Mouse (Mus musculus) CH12.LX (cell line): ENCODE data around the gene Rpia. TPM values are rescaled to one million over a fixed set of nuclear protein-coding genes. Genes with fewer than 3 reads are reported as not detected.

Experiments
- DNase-seq: peaks from one replicate; pipeline ENCODE4 v3.0.0-alpha.2; 2013; ENCODE audit errors: extremely low read depth
- H3K27ac ChIP-seq: 2 replicates; pipeline ENCODE4 v1.5.1; 2012; ENCODE audit warnings: low read depth, mild to moderate bottlenecking, control low read depth, moderate library complexity; ENCODE audit not compliant: insufficient read depth
- H3K27me3 ChIP-seq: replicated peaks from 2 replicates; pipeline ENCODE3; 2012; ENCODE audit warnings: inconsistent platforms
- H3K36me3 ChIP-seq, 2 experiments: replicated peaks in 1 of 2; 2 replicates each; pipeline versions ENCODE3 to v1.6.1; 2012; ENCODE audit warnings: inconsistent platforms in 1 of 2, low read length in 1 of 2, mild to moderate bottlenecking in 1 of 2, mixed read lengths in 1 of 2, moderate library complexity in 1 of 2; ENCODE audit not compliant: control insufficient read depth in 1 of 2, insufficient read depth in 1 of 2
- H3K4me1 ChIP-seq, 2 experiments: 2 replicates each; pipeline ENCODE4 v1.6.1; 2012; ENCODE audit warnings: inconsistent platforms in 1 of 2, moderate library complexity in 1 of 2; ENCODE audit not compliant: insufficient read depth in 2 of 2, control insufficient read depth in 1 of 2
- H3K4me2 ChIP-seq: 2 replicates; pipeline ENCODE4 v1.6.1; 2012; ENCODE audit warnings: low read depth, mild to moderate bottlenecking, control low read depth; ENCODE audit not compliant: poor library complexity, insufficient read depth, severe bottlenecking
- H3K4me3 ChIP-seq, 3 experiments: fragments of 150-350 bp in 1 of 3; sonication (generic) in 1 of 3; replicated peaks in 1 of 3; 2 replicates each; pipeline versions ENCODE3 to v1.5.1; 2011 to 2012; ENCODE audit warnings: low read depth in 2 of 3, low read length in 2 of 3, mild to moderate bottlenecking in 2 of 3, moderate library complexity in 2 of 3, control low read depth in 1 of 3, improper control_type of control experiment in 1 of 3, inconsistent platforms in 1 of 3, mixed read lengths in 1 of 3; ENCODE audit not compliant: poor library complexity in 1 of 3
- H3K79me2 ChIP-seq: replicated peaks from 2 replicates; pipeline ENCODE4 v1.6.1; 2012; ENCODE audit warnings: mild to moderate bottlenecking, moderate library complexity; ENCODE audit not compliant: control insufficient read depth, poor library complexity, insufficient read depth, severe bottlenecking; ENCODE audit errors: extremely low read depth
- H3K9ac ChIP-seq: 2 replicates; pipeline ENCODE4 v1.6.1; 2012; ENCODE audit warnings: low read depth, mild to moderate bottlenecking, control low read depth, moderate library complexity; ENCODE audit not compliant: insufficient read depth
- H3K9me3 ChIP-seq: replicated peaks from 2 replicates; pipeline ENCODE3; 2012; ENCODE audit warnings: low read length, inconsistent platforms, mixed read lengths
- CHD2 ChIP-seq: IDR thresholded peaks from 2 replicates; pipeline ENCODE4 v1.6.1; 2011; ENCODE audit warnings: low read length, improper control_type of control experiment
- CTCF ChIP-seq, 2 experiments: IDR thresholded peaks in 1 of 2; conservative IDR thresholded peaks in 1 of 2; 2 replicates each; pipeline ENCODE4 v1.5.1; 2011 to 2012; ENCODE audit warnings: low read depth in 2 of 2, low read length in 2 of 2, improper control_type of control experiment in 1 of 2, inconsistent platforms in 1 of 2, mild to moderate bottlenecking in 1 of 2, moderate library complexity in 1 of 2
- E2F4 ChIP-seq: IDR thresholded peaks from 2 replicates; pipeline ENCODE4 v1.6.1; 2011; ENCODE audit warnings: low read depth, low read length, improper control_type of control experiment; ENCODE audit not compliant: insufficient replicate concordance
- EP300 ChIP-seq: IDR thresholded peaks from 2 replicates; pipeline ENCODE4 v1.6.1; 2011; ENCODE audit warnings: low read length, improper control_type of control experiment
- KAT2A ChIP-seq: IDR thresholded peaks from 2 replicates; pipeline ENCODE4 v1.6.1; 2012; ENCODE audit warnings: low read length, improper control_type of control experiment, inconsistent platforms; ENCODE audit not compliant: insufficient replicate concordance
- MAX ChIP-seq: IDR thresholded peaks from 2 replicates; pipeline ENCODE4 v1.6.1; 2011; ENCODE audit warnings: low read length, improper control_type of control experiment
- MEF2A ChIP-seq: IDR thresholded peaks from 2 replicates; pipeline ENCODE4 v1.6.1; 2014; ENCODE audit warnings: low read depth, mild to moderate bottlenecking, inconsistent platforms, low read length, improper control_type of control experiment, borderline replicate concordance
- MYC ChIP-seq: IDR thresholded peaks from 2 replicates; pipeline ENCODE4 v1.6.1; 2011; ENCODE audit warnings: low read depth, mild to moderate bottlenecking, improper control_type of control experiment, low read length
- NELFE ChIP-seq: IDR thresholded peaks from 2 replicates; pipeline ENCODE4 v1.6.1; 2011; ENCODE audit warnings: low read depth, low read length, improper control_type of control experiment
- NRF1 ChIP-seq: IDR thresholded peaks from 2 replicates; pipeline ENCODE4 v1.6.1; 2014; ENCODE audit warnings: low read depth, mild to moderate bottlenecking, inconsistent platforms, low read length, improper control_type of control experiment, moderate library complexity
- POLR2AphosphoS2 ChIP-seq: IDR thresholded peaks from 2 replicates; pipeline ENCODE4 v1.6.1; 2011; ENCODE audit warnings: low read depth, low read length, improper control_type of control experiment
- RAD21 ChIP-seq: IDR thresholded peaks from 2 replicates; pipeline ENCODE4 v1.6.1; 2011; ENCODE audit warnings: low read depth, mild to moderate bottlenecking, low read length, improper control_type of control experiment, moderate library complexity
- SIN3A ChIP-seq: IDR thresholded peaks from 2 replicates; pipeline ENCODE4 v1.6.1; 2012; ENCODE audit warnings: low read length, improper control_type of control experiment, inconsistent platforms
- SMC3 ChIP-seq: IDR thresholded peaks from 2 replicates; pipeline ENCODE4 v1.6.1; 2011; ENCODE audit warnings: low read depth, low read length, improper control_type of control experiment
- TBP ChIP-seq: conservative IDR thresholded peaks from 2 replicates; pipeline ENCODE4 v1.6.1; 2011; ENCODE audit warnings: low read depth, low read length, improper control_type of control experiment
- TCF12 ChIP-seq: IDR thresholded peaks from 2 replicates; pipeline ENCODE4 v1.6.1; 2014; ENCODE audit warnings: low read depth, mild to moderate bottlenecking, inconsistent platforms, low read length, improper control_type of control experiment
- UBTF ChIP-seq: IDR thresholded peaks from 2 replicates; pipeline ENCODE4 v1.6.1; 2012; ENCODE audit warnings: low read depth, mild to moderate bottlenecking, inconsistent platforms, low read length, improper control_type of control experiment, moderate library complexity
- USF1 ChIP-seq: IDR thresholded peaks from 2 replicates; pipeline ENCODE4 v1.6.1; 2014; ENCODE audit warnings: low read depth, mild to moderate bottlenecking, inconsistent platforms, low read length, improper control_type of control experiment
- ZKSCAN1 ChIP-seq: IDR thresholded peaks from 2 replicates; pipeline ENCODE4 v1.6.1; 2012; ENCODE audit warnings: low read depth, inconsistent platforms, low read length, improper control_type of control experiment, borderline replicate concordance
- ZMIZ1 ChIP-seq: IDR thresholded peaks from 2 replicates; pipeline ENCODE4 v1.6.1; 2012; ENCODE audit warnings: low read depth, mild to moderate bottlenecking, inconsistent platforms, low read length, improper control_type of control experiment
- dilution Hi-C: fragments of 300-500 bp; cut with MboI; formaldehyde crosslinking; loops from 2 replicates; pipeline ENCODE4 v1.14.3; 2020; ENCODE audit warnings: low sequenced_read_pairs; ENCODE audit not compliant: extremely low pct_unique_long_range_greater_than_20kb, extremely low pct_ligation_motif_present
- in situ Hi-C: fragments of 300-500 bp; cut with MboI; formaldehyde crosslinking; loops from 3 replicates; pipeline ENCODE4 v1.14.3; 2019; ENCODE audit warnings: low sequenced_read_pairs, low pct_ligation_motif_present, low pct_unique_long_range_greater_than_20kb, mixed read lengths
- polyA plus RNA-seq: library from polyadenylated mRNA; unstranded; fragments of >175 nt; gene quantifications from 2 replicates; pipeline ENCODE4 v1.2.1, GENCODE M21; 2012; ENCODE audit warnings: low read depth; ENCODE audit not compliant: insufficient read length
- total RNA-seq, 2 experiments: library from RNA; depleted of rRNA; stranded (reverse); fragments of 300-350 nt in 1 of 2; fragments of >200 nt in 1 of 2; gene quantifications; 2 replicates each; pipeline ENCODE4 v1.2.3; 2012 to 2014

The Rpia gene
- total and polyA plus RNA-seq, 3 experiments, result 55.7 to 65.1 (median 57.8) TPM

DNA sequence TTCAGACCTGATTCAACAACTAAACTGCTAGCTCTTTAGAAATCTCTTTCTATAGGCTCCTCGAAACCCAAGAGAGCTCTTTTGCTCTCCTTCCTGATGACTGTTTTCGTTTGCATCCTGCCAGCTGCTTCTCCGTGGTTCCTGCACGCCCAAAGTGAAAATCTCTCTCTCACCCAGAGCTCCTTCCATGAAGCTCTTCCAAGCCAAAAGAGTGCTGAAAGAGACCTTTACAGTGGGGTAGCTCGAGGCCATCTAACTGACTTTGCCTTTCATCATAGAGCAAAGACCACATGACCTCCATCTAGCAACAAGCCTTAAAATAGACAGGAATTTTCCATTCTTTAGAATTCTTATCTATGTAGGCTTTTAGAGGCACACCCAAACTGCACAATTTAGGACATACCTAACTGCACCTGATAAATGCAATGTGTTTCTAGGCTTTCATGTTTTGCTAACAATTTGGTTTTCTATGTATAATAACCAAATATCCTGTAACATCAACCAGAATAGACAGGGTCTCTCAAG lies 30.4 kb upstream of the Rpia start (continued):
- TF ChIP-seq KAT2A, result no peak
- peak; percentile 35; the same call in 1 of the 2 replicates for TF ChIP-seq EP300
- TF ChIP-seq UBTF, result no peak
- 0 out of 2 replicates have a peak, but pooled peaks have one; percentile 16 for TF ChIP-seq TCF12
- TF ChIP-seq MAX, result peak; percentile 33; the same call in 1 of the 2 replicates
- no peak for TF ChIP-seq ZMIZ1
- no peak for TF ChIP-seq NELFE
- no peak for TF ChIP-seq NRF1
- no peak for TF ChIP-seq CTCF (conservative IDR thresholded peaks at IDR 0.05 in 1 of 2, IDR thresholded peaks at IDR 0.05 in 1 of 2; ENCODE audit: low read depth in 2 of 2, low read length in 2 of 2)
- TF ChIP-seq ZKSCAN1, result no peak
- TF ChIP-seq CHD2, result 0 out of 2 replicates have a peak, but pooled peaks have one; percentile 16
- TF ChIP-seq SIN3A, result 0 out of 2 replicates have a peak, but pooled peaks have one; percentile 27
- TF ChIP-seq, all 38 proteins: peak for 9

DNA sequence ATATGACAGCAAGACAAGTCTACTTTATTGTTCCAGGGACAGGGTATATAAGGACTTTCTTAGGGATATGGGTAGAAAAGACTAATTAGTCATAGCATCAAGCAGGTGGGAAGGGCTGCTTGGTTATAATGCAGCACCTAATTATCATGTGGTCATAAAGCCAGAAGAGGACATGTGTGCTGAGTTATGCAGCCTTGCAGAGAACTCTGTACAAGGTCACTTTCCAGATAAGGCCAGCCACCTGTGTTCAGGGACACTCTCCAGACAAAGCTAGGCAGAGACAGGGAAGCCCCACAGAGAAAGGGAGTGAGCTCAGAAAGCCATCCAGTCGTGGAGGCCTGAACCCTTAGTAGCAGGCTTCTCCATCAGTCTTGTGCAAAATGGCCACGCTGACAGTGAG lies 29.5 kb upstream of the Rpia start:
- in situ Hi-C loops, result loop anchor here (25.0 kb wide), 1 partner anchor 316 kb away; the partner anchor contains the start of gene Thnsl2
- no peaks in the 10 kb centered on the region for H3K79me2 ChIP-seq
- H3K4me3 ChIP-seq, result no peak overlapping the region
- H3K4me1 ChIP-seq, result peaks cover 13 to 41% of the 10 kb centered on the region in 2 experiments; a peak in 3 of 4 replicates
- no peaks in the 10 kb centered on the region for H3K36me3 ChIP-seq
- H3K9me3 ChIP-seq, result no peaks in the 10 kb centered on the region
- H3K9ac ChIP-seq, result no peak overlapping the region
- dilution Hi-C loops, result no loop called here
- DNase-seq, result no peak
- H3K4me2 ChIP-seq, result no peak overlapping the region
- no peak for TF ChIP-seq ZKSCAN1
- TF ChIP-seq SMC3, result no peak
- no peak for TF ChIP-seq MYC
- TF ChIP-seq USF1, result no peak
- TF ChIP-seq MAX, result no peak
- no peak for TF ChIP-seq E2F4
- no peak for TF ChIP-seq TBP
- TF ChIP-seq POLR2AphosphoS2, result no peak
- no peak for TF ChIP-seq RAD21
- no peak for TF ChIP-seq NRF1
- no peak for TF ChIP-seq MEF2A
- TF ChIP-seq CTCF (conservative IDR thresholded peaks at IDR 0.05 in 1 of 2, IDR thresholded peaks at IDR 0.05 in 1 of 2; ENCODE audit: low read depth in 2 of 2, low read length in 2 of 2), result no peak
- TF ChIP-seq NELFE, result no peak
- no peak for TF ChIP-seq SIN3A
- H3K27ac ChIP-seq, result no peak overlapping the region
- H3K27me3 ChIP-seq, result no peaks in the 10 kb centered on the region
